Mouse (Mus musculus): ENCODE measurements around the gene Il16. TPM values are rescaled to one million over a fixed set of nuclear protein-coding genes. Genes with fewer than 3 reads are reported as not detected.

Gene Il16
- total and polyA plus RNA-seq, 2 experiments from 2014 or later: 0.81 to 2.6 TPM

DNA sequence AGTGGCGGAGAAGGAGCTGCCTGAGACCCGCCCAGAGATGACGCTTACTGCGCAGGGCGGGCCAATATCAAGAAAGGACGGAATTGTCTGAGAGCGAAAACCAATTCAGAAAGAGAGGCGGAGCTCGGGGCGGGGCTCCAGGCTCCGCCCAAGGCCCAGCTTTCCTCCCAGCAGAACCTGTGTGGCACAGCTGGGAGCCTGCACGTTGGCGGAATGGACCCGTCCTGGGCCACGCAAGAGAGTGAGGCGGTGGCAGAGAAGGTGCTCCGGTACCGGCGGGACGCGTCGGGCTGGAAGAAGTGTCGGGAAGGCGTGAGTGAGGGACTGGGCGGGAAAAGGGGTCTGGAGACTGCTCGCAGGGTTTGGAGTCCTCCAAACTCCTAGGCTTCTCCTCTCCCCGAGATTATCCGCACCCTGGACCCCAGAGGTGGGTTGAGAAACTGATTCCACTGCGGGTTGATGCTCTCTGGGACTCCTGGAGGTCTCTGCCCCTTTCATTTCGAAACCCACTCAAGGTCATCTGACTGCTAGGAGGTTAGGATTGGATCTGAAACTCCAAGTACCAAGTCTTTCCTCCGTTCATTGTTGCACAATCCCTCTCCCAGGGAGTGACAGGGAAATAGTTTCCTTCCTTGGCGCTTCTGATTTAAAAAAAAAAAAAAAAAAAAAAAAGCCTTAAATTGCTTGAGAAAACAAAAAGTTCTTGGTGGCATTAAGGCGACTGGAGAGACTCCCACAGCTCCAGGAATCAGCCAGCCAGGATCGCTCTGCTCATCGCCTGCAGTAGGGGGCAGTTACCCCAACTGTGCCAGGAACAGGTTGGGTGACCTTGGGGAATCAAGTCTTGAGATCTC is 113.5 kb downstream of the Il16 start, which contains the start of gene Stard5:
Gene Stard5, plus strand, starts transcription at position 132 of the 854 bp plus-strand sequence.
- Histone ChIP-seq H3K27ac (peak within 1 kb of the TSS; percentile 66; the same call in 1 of the 2 replicates), H3K4me1 (ENCODE audit: insufficient read depth, low read length) (peaks cover 15% of the 10 kb centered on the region; the same call in 1 of the 2 replicates)
- TF ChIP-seq CTCF (IDR thresholded peaks at IDR 0.05; ENCODE audit: low read depth): no peak; the same call in 1 of the 2 replicates

DNA sequence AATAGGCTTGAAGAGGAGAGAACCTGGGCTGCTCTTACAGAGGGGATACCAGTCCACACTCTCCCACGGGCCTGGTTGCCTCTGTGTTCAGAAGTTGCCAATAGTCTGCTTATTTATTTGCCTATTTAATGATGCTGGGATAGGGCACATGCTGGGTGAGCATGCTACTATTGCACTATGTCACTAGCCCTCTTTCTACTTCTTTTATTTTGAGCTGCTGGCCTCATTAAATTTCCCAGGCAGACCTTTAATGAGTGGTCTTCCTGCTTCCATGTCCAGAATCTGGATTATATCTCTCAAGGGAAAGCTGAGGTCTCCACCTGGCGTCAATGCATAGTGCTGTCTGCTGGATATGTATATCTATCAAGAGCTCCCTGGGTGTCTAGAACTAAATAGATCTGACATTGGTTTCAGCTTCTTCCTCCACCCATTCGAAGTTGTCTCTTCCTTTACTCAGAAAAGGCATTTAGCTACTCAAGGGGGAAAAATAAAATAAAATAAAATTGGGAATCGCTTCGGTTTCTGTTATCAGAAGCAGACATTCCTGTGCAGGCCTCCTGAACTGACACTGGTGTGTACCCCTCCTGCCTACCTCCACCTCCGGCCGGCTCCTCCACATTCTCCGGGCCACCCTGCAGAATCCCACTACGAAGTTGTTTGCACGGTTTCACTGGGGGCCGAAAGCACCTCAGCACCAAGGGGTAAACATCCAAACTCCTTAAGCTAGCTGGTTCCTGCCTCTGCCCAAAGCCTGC is 114.3 kb downstream of the Il16 start:
- Histone ChIP-seq H3K4me3 (ENCODE audit: low read length) (peak overlapping the region; percentile 70), H3K4me2 (ENCODE audit: low read depth, low read length) (peak overlapping the region; percentile 85), H3K27me3 (ENCODE audit: insufficient read depth, low read length) (no peaks in the 10 kb centered on the region), H3K9me3 (ENCODE audit: low read length) (no peaks in the 10 kb centered on the region), H3K4me1 (ENCODE audit: insufficient read depth, low read length) (peaks cover 15% of the 10 kb centered on the region; the same call in 1 of the 2 replicates), H3K36me3 (ENCODE audit: insufficient read depth, low read length) (no peaks in the 10 kb centered on the region), H3K27ac (peak overlapping the region; percentile 66; the same call in 1 of the 2 replicates), H3K9ac (replicated peaks; ENCODE audit: low read length) (peak overlapping the region; percentile 62)
- peak; percentile 54 for DNase-seq (ENCODE audit: low spot score)
- peak; percentile 31 for TF ChIP-seq CTCF (IDR thresholded peaks at IDR 0.05; ENCODE audit: low read depth)
- peak; percentile 76 for ATAC-seq
- WGBS: 11% methylated on average over 11 of the region's 11 CpGs

More for the DNA sequence above, 113.5 kb downstream of the Il16 start, which contains the start of gene Stard5:
- H3K4me3 ChIP-seq (ENCODE audit: low read length): peak within 1 kb of the TSS; percentile 70
- H3K9ac ChIP-seq (replicated peaks; ENCODE audit: low read length): peak within 1 kb of the TSS; percentile 62
- ATAC-seq (peak; percentile 97), DNase-seq (ENCODE audit: low spot score) (peak; percentile 95)
- no peaks in the 10 kb centered on the region for H3K27me3 ChIP-seq (ENCODE audit: insufficient read depth, low read length)
- H3K36me3 ChIP-seq (ENCODE audit: insufficient read depth, low read length): no peaks in the 10 kb centered on the region
- H3K4me2 ChIP-seq (ENCODE audit: low read depth, low read length): peak within 1 kb of the TSS; percentile 85
- WGBS: under 1% methylated on average over 32 of the region's 35 CpGs
- H3K9me3 ChIP-seq (ENCODE audit: low read length): no peaks in the 10 kb centered on the region

DNA sequence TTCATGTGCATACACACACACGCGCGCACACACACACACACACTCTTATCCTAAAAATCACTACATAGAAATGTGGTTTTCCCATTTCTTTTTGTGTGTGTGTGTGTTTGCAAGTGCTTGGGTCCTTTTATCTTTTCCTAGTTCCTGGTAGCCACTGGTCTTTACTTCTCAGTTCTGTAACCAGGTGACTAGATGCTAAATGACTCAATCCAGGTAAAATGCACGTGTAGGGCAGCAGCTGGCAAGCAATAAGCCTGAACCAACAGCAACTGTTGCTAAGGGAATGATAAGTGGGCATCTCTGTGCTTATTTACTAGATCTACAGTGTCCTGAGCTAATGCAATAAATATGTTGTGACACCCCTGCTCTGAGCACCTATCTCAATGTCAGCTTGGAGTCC is 118.2 kb downstream of the Il16 start:
- peaks cover 15% of the 10 kb centered on the region; the same call in 1 of the 2 replicates for H3K4me1 ChIP-seq (ENCODE audit: insufficient read depth, low read length)
- WGBS: 90% methylated on average over 4 of the region's 4 CpGs

DNA sequence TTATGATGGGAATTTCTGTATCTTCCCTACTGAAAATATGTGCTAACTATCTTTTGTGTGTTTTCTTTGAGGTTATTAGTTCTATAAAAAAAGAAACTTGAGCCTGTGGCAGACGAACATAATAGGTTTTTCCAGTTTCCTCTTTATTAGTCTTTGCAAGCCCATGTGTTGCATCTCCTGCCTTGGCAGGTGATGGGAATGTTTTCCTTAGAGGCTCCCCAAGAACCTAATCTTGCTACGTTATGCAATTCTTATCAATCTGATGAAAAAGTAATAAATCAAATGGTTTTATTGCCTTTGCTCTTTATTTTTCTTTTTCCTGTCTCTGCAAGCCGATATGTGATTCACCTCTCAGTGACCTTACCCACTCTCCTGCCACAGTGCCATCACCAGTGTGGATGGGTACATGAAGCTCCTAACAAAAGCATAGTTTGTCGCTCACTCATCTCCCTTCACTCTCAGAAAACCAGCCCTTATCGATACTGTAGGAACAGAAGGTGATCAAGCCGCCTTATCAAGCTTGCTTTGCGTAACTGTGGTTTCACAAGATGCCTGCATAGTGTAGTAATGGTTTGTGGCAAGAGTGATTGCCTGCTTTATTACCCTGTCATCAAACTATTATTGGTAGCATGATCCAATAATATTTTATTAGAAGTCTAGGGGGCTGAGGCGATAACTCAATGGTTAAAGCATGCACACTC is 118.8 kb downstream of the Il16 start:
- Histone ChIP-seq H3K27ac (no peak overlapping the region), H3K4me1 (ENCODE audit: insufficient read depth, low read length) (peaks cover 15% of the 10 kb centered on the region; the same call in 1 of the 2 replicates), H3K4me3 (ENCODE audit: low read length) (no peak overlapping the region), H3K9ac (replicated peaks; ENCODE audit: low read length) (no peak overlapping the region), H3K4me2 (ENCODE audit: low read depth, low read length) (no peak overlapping the region), H3K36me3 (ENCODE audit: insufficient read depth, low read length) (no peaks in the 10 kb centered on the region), H3K9me3 (ENCODE audit: low read length) (no peaks in the 10 kb centered on the region), H3K27me3 (ENCODE audit: insufficient read depth, low read length) (no peaks in the 10 kb centered on the region)
- no peak for TF ChIP-seq CTCF (IDR thresholded peaks at IDR 0.05; ENCODE audit: low read depth)
- ATAC-seq: no peak
- WGBS: 89% methylated on average over 8 of the region's 8 CpGs
- no peak for DNase-seq (ENCODE audit: low spot score)

More for the DNA sequence above, 118.2 kb downstream of the Il16 start:
- Histone ChIP-seq H3K4me3 (ENCODE audit: low read length) (no peak overlapping the region), H3K27ac (no peak overlapping the region), H3K36me3 (ENCODE audit: insufficient read depth, low read length) (no peaks in the 10 kb centered on the region), H3K9ac (replicated peaks; ENCODE audit: low read length) (no peak overlapping the region), H3K9me3 (ENCODE audit: low read length) (no peaks in the 10 kb centered on the region), H3K4me2 (ENCODE audit: low read depth, low read length) (no peak overlapping the region), H3K27me3 (ENCODE audit: insufficient read depth, low read length) (no peaks in the 10 kb centered on the region)
- no peak for TF ChIP-seq CTCF (IDR thresholded peaks at IDR 0.05; ENCODE audit: low read depth)
- ATAC-seq (no peak), DNase-seq (ENCODE audit: low spot score) (no peak)

DNA sequence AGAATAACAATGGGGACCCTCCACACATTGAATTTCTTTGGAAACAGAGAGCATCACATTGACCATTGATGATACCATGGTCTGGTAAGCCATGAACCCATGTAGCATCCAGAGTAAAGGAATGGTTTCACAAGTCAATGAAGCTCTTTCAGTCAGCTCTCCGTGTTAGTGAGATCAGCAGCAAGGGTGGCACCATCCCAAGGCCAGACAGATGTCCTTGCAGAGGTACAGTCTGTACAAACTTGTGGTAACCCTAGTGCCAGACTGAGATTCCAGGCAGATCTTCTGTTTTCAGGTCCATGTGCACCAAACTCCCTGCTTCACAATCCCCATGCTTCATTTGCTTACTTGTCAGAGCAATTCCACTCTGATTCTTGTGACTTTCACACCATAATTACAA is 121.5 kb downstream of the Il16 start:
- H3K4me3 ChIP-seq (ENCODE audit: low read length): no peak overlapping the region
- WGBS: 85% methylated on average over 1 of the region's 1 CpGs
- H3K9ac ChIP-seq (replicated peaks; ENCODE audit: low read length): no peak overlapping the region
- H3K9me3 ChIP-seq (ENCODE audit: low read length): no peaks in the 10 kb centered on the region
- ATAC-seq: no peak
- no peak overlapping the region for H3K4me2 ChIP-seq (ENCODE audit: low read depth, low read length)
- no peaks in the 10 kb centered on the region for H3K27me3 ChIP-seq (ENCODE audit: insufficient read depth, low read length)
- H3K27ac ChIP-seq: no peak overlapping the region
- no peaks in the 10 kb centered on the region for H3K4me1 ChIP-seq (ENCODE audit: insufficient read depth, low read length)
- H3K36me3 ChIP-seq (ENCODE audit: insufficient read depth, low read length): no peaks in the 10 kb centered on the region
- DNase-seq (ENCODE audit: low spot score): no peak
- no peak for TF ChIP-seq CTCF (IDR thresholded peaks at IDR 0.05; ENCODE audit: low read depth)

DNA sequence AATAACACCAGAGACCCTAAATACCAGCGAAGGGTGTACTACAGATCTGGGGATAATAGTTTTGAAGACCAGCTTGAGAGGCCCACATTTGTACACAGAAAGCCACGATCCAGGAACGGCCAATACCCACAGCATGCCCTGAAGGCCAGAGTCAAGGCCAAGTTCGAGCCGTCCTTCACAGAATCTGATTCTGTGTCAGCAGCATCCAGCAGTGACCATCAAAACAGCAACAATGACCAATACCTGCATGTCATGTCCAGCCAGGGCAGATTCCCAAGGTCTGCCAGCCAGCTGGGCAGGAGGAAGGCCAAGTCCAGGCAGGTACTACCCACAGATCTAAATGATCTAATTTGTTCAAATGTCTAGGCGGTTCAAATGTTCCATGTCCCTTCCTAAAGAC is 122.9 kb downstream of the Il16 start:
- Histone ChIP-seq H3K36me3 (ENCODE audit: insufficient read depth, low read length) (no peaks in the 10 kb centered on the region), H3K4me2 (ENCODE audit: low read depth, low read length) (no peak overlapping the region)
- no peak for DNase-seq (ENCODE audit: low spot score)

More for the DNA sequence above, 122.9 kb downstream of the Il16 start:
- Histone ChIP-seq H3K27ac (no peak overlapping the region), H3K27me3 (ENCODE audit: insufficient read depth, low read length) (no peaks in the 10 kb centered on the region), H3K9ac (replicated peaks; ENCODE audit: low read length) (no peak overlapping the region), H3K4me1 (ENCODE audit: insufficient read depth, low read length) (no peaks in the 10 kb centered on the region), H3K4me3 (ENCODE audit: low read length) (no peak overlapping the region), H3K9me3 (ENCODE audit: low read length) (no peaks in the 10 kb centered on the region)
- no peak for TF ChIP-seq CTCF (IDR thresholded peaks at IDR 0.05; ENCODE audit: low read depth)
- WGBS: 93% methylated on average over 6 of the region's 6 CpGs
- ATAC-seq: no peak

Measured in hindbrain, postnatal 0 days (tissue).